Mouse (Mus musculus) urinary bladder, postnatal 14 days (tissue): Measurements from ENCODE around the gene Elovl3.
"Not testable (repeated sequence)": the region's sequence is repeated elsewhere in the genome, so short reads cannot be mapped to it uniquely, and the experiment has no call there.

Experiments used
- DNase-seq: peaks from one replicate; pipeline ENCODE4 v3.0.0; 2021; ENCODE audit warnings: low spot score

The Elovl3 gene

DNA sequence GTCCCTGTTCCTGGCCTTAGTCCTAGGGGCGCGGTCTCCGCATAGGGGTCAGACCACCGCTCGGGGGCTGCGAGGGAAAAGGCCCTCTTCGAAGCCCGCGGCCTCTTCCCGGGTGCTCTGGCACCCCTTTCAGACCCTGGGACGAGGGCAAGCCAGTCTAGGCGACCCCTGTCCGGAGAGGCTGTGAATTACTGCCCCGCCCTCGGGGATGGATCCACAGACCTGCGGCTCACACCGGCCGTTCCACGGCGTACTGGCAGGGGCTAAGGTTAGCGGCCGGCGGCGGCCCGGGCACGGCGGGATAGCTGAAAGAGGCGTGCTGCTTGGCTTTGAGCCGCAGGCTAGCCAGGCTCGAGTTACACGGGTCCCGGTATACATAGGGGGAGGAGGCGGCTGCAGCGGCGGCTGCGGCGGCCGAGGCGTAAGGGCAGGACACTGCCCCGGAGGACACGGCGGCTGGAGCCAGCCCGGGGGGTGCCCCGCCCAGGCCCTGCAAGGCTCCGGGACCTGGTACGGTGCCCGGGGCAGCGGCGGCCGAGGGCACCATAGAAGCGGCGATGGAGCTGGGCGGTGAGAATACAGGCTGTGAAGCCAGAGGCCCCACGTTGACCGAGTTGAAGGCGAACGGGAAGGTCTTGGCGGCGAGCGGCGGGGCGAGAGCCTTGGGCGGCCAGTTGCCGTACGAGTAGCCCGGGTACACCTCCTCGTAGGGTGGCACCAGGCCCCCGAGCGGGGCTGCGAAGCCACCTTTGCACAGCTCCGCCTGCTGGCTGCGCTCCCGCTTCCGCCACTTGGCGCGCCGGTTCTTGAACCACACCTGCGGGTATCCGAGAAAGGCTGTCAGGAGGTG is 4.3 kb downstream of the Elovl3 start:
- peak; percentile 63 for DNase-seq

DNA sequence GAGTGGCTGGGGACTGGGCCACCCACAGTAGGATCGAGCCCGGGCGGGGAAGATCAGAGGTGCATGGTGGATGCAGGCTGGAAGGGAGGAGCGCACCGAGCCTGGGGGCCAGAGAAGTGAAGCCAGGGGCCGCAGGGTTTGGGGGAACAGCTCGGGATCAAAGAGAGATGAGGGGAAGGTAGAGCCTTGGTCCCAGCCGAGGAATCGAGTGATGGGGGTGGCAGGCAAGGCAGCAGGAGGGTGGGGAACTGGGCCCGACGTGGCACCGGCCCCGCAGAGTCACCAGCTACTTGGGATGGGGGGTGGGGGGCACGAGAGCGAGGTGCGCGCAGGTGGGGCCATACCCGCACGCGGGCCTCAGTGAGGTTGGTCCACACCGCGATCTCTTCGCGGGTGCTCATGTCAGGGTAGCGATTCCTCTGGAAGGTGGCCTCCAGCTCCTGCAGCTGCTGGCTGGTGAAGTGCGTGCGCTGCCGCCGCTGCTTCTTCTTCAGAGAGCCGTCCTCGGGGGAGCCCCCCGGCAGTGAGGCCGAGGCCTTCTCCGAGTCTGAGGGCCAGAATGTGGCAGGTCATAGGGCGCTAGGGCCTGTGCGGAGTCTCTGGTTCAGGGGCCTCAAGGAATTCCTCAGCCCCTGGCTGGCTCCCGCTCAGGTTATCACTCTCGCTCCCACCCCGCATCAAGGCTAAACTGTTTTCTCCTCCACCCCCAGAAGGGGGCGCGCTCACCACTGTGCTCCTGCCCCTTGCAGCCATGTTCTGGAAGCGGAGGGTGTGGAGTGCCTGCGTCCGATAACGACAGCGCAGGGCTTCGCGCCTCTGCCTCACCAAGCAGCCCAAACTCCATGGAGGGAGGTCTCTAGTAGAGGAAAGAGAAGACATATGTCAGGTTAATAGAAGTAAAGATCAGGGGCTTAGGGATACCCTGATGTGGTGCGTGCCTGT is 5.2 kb downstream of the Elovl3 start:
- peak; percentile 74 for DNase-seq

DNA sequence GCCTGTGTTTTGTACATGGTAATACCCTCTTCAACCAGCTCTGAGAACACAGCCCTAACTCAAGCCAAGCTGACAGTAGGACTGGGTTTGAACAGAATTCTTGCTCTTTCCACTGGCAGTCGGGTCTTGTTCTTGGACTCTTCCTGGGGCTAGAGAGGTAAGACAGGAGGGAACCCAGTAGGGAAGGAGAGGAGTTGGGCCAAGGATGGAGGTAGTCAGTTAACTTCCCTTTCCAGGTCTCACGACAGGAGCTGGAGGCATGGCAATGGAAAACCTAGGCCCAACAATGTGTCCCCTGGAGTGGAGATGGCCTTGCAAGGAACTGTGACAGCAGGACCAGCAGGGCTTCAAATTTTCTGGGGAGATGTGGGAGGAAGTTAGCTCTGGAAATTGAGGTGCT is 8.6 kb downstream of the Elovl3 start:
- DNase-seq = no peak

DNA sequence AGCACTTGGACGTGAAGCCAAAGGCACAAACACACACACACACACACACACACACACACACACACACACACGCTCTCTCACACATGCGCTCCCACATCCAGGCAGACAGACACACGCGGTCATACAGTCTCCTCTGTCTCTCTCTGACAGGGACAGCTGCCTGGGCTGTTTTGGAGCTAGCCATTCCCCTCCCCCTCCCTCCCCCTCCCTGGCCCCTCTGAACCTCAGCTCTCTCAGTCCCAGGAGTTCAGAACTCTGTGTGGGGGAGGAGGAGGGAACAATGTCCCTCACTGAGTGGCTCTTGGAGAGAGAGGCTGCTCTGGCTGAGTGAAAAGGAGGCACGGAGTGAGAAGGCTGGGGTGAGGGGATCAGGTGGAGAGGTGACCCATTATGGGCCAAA is 9.4 kb downstream of the Elovl3 start:
- DNase-seq = no peak

DNA sequence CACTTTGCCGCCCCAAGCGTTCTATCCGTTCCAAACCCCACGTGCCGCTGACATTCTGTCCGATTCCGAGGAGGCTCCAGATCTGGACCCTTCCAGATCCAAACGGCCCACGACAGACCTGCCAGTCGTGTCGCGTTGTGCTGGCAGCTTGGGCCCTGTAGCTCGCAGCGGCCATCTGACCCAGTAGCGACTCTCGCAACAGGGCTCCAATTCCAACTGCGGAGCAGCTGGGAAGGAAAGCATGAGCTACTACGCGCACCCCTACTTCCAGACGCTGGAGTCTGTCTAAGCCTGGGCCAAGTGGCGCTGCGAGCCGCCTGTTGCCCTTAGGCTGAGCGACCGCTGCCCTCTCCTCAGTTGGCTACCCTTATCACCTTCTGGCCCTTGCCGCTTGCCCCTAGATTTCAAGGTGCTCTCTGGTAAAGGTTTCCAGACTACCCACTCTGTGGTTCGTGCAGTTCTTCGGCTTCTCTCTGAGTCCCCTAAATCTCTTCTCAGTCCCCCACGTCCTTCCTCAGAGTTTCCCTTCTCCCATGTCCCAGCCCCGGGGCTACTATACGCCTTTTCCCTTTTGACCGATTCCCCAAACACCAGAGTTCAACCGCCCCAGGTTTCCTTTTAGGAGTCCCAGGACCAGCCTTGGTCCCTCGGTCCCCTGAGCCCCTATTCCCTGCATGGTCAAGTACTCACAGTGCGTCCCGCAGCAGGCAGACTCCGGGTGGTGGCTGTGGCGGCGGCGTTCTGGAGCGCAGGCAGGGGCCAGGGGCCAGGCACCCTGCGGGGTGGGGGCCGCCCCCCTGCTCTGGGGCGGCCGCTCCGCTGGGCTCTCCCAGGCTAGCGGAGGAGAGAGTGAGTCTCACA is 16.0 kb downstream of the Elovl3 start, which contains the start of gene Pitx3:
Pitx3 (minus strand) TSS at position 816 of the 861 bp plus-strand sequence.
- DNase-seq = peak; percentile 13

DNA sequence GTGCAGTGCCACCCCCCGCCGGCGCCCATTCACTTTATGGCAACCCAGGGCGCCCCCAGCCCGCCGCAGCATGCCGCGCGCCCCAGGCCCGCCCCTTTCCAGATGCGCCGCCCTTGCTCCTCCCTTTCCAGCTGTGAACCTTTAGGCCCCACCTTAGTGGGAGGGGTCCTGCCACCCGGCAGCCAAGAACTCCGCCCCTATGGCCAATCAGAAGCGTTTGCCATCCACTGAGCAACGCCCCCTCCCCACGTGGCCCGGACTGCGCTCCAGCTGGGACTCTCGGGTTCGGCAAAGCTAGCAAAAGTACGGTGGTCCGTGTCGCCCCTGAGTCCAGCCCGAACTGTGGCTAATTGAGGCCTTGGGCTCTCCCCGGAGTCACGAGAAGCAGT is 16.7 kb downstream of the Elovl3 start:
- peak; percentile 85 for DNase-seq

DNA sequence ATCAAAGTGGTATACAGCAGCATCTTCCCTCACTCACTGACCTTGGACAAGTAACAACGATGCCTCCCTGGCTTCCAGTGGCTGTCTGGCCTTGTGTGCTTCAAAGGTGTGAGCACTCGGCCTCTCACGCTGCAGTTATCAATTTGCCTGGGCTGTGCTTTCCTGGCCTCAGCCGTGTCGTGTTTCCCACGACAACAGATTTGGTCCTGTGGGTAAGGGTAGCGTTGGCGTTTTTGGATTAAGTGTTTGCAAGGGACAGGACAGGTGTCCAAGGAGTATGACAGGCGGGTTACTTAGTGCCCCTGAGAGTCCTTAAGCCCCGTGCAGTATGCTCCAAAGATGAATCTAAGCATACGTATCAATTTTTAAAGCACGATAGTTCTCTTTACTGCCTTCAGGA is 17.4 kb downstream of the Elovl3 start:
- no peak for DNase-seq

DNA sequence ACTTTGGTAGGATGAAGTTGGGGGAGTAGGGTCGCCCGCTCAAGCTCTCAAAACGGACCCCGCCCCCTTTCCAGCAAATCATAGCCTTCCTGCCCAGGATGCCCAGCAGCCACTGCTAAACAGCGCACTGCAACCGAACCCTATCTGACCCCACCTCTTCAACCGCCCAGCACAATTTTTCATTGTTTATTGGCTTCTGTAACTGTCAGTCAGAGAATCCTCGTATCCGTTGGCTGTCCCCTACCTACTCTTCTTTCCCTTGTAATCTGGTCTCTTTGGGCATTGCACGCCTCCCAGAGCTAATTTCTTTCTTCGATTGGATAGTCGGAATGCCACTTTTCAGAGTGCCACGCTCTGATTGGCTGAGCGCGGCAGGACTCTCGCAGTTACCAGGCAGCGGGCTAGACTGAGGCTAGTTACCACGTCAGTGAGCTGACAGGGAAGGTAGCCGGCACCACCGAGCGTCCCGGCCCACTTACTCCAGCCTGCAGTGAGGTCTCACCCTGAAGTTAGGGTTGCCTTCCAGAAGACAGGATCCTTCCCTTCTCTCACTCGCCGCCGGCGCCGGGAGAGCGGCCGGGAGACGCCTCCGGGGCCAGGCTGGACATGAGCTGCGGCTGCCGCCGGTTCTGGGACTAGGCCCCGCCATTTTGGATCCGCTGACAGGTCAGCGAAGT is 20.6 kb downstream of the Elovl3 start, which contains the start of gene Gbf1:
Gbf1 (plus strand) TSS at position 383 of the 677 bp plus-strand sequence.
- DNase-seq = peak; percentile 92

DNA sequence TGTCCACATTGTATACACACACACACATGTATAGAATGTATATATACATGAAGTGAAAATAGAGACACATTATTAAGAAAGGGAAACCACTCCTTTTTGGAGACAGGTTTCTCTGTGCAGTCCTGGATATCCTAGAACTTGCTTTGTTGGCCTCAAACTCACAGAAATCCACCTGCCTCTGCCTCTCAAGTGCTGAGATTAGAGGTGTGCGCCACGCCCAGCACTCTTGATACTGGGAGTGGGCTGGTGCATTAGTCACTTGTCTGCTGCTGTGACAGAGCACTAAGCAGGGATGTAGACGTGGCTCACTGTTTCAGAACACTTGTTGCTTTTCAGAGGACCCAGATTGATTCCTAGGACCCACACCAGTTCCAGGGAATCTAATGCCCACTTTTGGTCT is 34.3 kb downstream of the Elovl3 start:
- no peak for DNase-seq

DNA sequence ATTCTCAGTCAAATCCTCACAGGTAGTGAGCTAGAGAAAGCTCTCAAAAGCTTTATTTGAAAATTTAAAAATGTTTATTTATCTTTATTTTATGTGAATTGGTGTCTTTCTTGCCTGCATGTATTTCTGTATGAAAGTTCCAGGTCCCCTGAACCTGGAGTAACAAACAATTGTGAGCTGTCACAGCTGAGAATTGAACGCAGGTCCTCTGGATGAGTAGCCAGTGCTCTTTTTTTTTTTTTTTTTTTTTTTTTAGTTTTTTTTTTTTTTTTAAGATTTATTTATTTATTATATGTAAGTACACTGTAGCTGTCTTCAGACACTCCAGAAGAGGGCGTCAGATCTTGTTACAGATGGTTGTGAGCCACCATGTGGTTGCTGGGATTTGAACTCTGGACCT is 35.5 kb downstream of the Elovl3 start:
- DNase-seq = not testable (repeated sequence)

DNA sequence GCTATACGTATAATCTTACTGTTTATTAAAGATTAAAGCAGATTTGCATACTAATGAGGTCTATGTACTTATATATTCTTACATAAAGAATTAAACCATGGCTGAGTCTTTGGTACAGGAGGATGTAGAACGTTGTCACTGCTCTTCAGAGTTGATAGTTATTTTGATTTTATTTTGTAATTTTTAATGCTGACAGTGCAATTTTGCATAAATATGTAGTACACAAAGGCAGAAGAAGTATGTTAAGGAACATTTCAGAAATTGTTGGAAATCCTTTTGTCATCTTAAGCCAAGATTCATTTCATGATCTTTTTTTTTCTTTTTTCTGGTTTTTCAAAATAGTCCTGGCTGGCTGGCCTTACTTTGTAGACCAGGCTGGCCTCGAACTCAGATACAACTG is 37.7 kb downstream of the Elovl3 start:
- DNase-seq = no peak

DNA sequence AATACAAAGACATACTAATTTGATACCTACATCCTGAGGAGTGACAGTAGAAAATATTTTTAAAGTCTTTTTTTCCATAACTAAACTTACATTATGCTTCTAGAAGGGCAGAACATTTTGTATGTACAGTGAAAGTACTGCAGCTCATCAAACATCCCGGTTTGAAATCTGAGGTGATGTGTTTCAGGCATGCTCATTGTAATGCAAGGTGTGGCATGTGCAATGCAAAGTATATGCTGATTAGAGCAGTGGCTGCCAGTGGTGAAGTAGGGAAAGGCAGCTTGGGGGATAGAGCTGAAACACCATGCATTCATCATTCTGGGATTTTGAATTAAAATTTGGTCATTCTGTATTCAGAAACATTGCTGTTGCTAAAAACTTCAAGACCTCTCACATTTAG is 38.2 kb downstream of the Elovl3 start:
- DNase-seq = no peak

DNA sequence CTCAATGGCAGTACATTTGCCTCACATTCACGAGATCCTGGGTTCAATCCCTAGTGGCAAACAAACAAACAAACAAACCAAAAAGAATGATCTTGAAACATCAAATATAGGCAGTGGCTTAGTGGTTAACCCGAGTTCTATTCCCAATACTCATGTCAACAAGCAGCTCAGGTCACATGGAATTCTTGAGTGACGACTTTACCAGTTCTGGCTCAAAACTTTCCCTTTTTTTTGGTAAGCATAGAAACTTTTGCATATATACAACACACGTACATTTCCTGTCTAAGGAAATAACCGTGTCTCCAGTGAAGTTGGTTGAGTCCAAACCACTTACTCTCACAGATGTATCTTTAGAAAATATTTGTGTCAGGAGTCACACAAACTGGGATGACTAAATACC is 40.8 kb downstream of the Elovl3 start:
- no peak for DNase-seq

DNA sequence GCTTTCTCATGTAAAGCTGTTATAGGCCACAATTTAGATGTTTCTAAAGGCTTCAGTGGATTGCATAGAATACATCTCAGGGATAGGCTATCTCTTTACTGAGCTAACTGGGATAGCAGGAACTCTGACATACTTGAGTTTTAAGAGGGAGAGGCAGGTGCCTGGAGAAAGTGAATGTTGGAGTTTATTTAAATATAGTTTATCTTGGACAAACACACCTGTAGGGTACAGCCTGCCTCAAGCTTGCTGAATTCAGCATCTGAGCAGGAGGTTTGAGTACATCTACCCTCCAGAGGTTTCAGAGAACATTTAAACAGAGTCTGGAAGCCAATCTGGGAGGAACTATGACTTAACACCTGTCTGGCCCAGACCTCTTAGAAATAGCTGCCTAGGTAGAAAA is 43.5 kb downstream of the Elovl3 start:
- no peak for DNase-seq

DNA sequence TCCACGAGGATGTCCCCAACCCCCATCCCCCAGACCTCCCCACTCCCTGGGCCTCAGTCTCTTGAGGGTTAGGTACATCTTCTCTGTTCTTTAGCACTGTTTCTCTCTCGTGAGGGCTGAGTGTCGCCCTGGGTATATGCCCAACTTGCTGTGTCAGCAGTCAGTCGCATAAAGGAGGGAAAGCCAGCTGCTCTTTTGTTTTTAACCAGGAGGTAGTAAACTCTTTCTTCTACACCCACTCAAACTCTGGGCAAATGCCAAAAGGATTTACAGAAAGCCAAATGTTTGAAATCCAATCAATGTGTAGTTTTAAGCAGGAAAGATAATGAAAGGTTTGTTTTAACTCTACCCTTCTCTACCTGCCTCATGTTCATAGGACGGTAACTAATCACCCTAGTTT is 45.3 kb downstream of the Elovl3 start:
- no peak for DNase-seq

DNA sequence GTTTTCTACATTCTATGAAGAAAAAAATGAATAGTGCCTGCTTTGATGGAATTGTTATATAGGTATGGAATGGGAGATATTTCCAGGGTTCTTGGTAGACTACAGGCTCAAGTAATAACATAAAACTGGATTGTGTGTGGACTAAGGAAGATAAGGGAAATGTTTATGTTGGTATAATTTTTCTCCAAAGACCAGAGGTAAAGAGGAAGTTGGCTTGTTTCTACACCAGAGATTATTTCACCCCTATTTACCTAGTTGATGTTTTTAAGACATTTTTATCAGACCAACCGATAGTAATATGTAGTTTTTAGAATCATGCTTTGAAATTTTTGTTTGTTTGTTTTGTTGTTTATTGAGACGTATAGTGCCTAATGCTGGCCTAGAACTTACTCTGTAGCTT is 48.6 kb downstream of the Elovl3 start:
- DNase-seq = no peak

DNA sequence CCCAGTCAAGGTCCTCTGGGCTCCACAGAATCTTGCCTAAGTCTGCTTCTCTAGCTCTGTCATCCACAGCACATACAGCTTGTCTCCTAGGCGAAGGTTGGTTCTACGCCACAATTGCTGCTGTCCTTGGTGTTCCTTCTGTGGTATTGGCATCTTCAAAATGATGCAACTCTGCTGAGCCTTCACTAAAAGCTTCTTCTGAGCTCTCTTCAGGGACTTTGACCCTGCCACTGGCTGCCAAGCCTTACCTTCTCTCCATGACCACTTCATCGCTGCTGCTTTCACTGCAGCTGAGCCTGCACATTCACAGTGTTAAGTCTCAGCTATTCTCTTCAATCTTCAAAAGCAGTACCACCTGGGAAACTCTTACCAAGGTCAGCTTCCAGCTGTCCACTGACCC is 50.5 kb downstream of the Elovl3 start:
- DNase-seq = no peak
